Mouse (Mus musculus) G1E (cell line): ENCODE results near the gene Mrpl43.

Experiments
- CTCF ChIP-seq: IDR thresholded peaks from 2 replicates; pipeline ENCODE4 v1.5.1; 2012; ENCODE audit warnings: low read depth, low read length, inconsistent platforms, mixed read lengths
- GATA1 ChIP-seq: IDR thresholded peaks from 2 replicates; pipeline ENCODE4 v1.6.1; 2012; ENCODE audit warnings: borderline replicate concordance, low read length, inconsistent platforms, mixed read lengths
- GATA2 ChIP-seq: IDR thresholded peaks from 2 replicates; pipeline ENCODE4 v1.6.1; 2012; ENCODE audit warnings: low read depth, low read length, inconsistent platforms, borderline replicate concordance
- POLR2AphosphoS5 ChIP-seq: IDR thresholded peaks from 2 replicates; pipeline ENCODE4 v1.6.1; 2012; ENCODE audit warnings: low read depth, low read length, inconsistent platforms; ENCODE audit not compliant: insufficient replicate concordance
- TAL1 ChIP-seq: conservative IDR thresholded peaks from 2 replicates; pipeline ENCODE4 v1.6.1; 2012; ENCODE audit warnings: low read depth, low read length, inconsistent platforms, mixed read lengths

DNA sequence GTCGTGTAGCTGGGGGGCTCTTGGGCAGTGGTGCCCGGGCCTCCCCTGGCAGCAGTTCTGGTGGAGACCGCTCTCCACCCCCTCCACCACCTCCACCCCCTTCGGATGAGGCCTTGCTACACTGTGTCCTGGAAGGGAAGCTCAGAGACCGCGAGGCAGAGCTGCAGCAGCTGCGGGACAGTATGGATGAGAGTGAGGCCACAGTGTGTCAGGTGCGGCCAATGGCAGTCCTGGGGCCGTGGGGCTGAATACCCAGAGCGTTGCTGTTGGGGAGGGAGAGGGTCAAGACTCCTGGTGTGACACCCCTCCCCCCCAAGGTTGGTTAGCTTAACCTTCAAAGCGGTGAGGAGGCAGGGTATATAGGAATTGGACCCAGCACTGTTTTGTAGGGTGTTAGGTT is 17.8 kb upstream of the Mrpl43 start:
- no peak for TF ChIP-seq CTCF
- TF ChIP-seq POLR2AphosphoS5: no peak
- TF ChIP-seq TAL1: no peak
- no peak for TF ChIP-seq GATA1
- TF ChIP-seq GATA2: no peak
